Mouse (Mus musculus): ENCODE measurements around the gene Il1a.

DNA sequence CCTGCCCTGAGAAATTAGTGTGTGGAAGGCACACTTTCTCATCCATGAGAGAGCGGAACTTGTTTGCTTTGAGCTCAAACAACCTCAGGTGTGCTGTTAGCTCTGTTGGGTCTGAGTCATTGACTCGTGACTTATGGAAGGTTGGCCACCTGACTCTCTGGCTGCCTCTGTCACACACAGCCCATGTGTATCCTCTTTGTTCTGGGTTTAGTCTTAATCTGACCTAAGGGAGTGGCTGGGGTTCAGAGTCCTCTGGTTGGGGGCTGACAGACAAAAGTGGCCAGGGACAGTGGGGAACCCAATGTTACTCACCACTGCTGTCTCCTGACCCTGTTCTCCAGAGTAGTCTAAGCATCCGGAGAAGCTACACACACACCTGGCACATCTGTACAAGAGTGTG is 51.7 kb downstream of the Il1a start:
- no peak for TF ChIP-seq GATA1 (IDR thresholded peaks at IDR 0.05; ENCODE audit: low read length)
- no peak for TF ChIP-seq TAL1 (IDR thresholded peaks at IDR 0.05; ENCODE audit: low read length)

All from erythroblast, embryonic 14.5 days (primary cell).